Mouse (Mus musculus) midbrain, postnatal 0 days (tissue): ENCODE data around the gene Cd180. TPM values are rescaled to one million over a fixed set of nuclear protein-coding genes. Genes with fewer than 3 reads are reported as not detected.

Experiments
- ATAC-seq: fragments of 200-750 bp; cut with Nextera tagmentation; 2 replicates; pipeline ENCODE4 v1.8.0; 2017; ENCODE audit warnings: moderate number of reproducible peaks, mild to moderate bottlenecking, moderate TSS enrichment, moderate library complexity; ENCODE audit not compliant: low FRiP score
- DNase-seq: peaks from one replicate; pipeline ENCODE4 v3.0.0-alpha.2; 2015; ENCODE audit warnings: low spot score
- H3K27ac ChIP-seq: fragments of 300-500 bp; sonication (generic); 2 replicates; pipeline ENCODE4 v1.5.1; 2014; ENCODE audit warnings: low read depth, mild to moderate bottlenecking, low read length, mixed read lengths
- H3K27me3 ChIP-seq: fragments of 300-500 bp; sonication (generic); 2 replicates; pipeline ENCODE4 v1.6.1; 2014; ENCODE audit warnings: low read length, control low read depth, mixed read lengths; ENCODE audit not compliant: insufficient read depth
- H3K36me3 ChIP-seq: fragments of 300-500 bp; sonication (generic); 2 replicates; pipeline ENCODE4 v1.6.1; 2014; ENCODE audit warnings: low read length, control low read depth, mixed read lengths; ENCODE audit not compliant: insufficient read depth
- H3K4me1 ChIP-seq: fragments of 300-500 bp; sonication (generic); 2 replicates; pipeline ENCODE4 v1.6.1; 2014; ENCODE audit warnings: mild to moderate bottlenecking, control low read depth, antibody characterized with exemption, low read length, mixed read lengths; ENCODE audit not compliant: insufficient read depth
- H3K4me2 ChIP-seq: fragments of 300-500 bp; sonication (generic); 2 replicates; pipeline ENCODE4 v1.6.1; 2014; ENCODE audit warnings: low read depth, mild to moderate bottlenecking, low read length, mixed read lengths; ENCODE audit not compliant: poor library complexity, severe bottlenecking
- H3K4me3 ChIP-seq: fragments of 300-500 bp; sonication (generic); 2 replicates; pipeline ENCODE4 v1.5.1; 2014; ENCODE audit warnings: low read depth, mild to moderate bottlenecking, low read length, moderate library complexity
- H3K9ac ChIP-seq: fragments of 300-500 bp; sonication (generic); replicated peaks from 2 replicates; pipeline ENCODE4 v1.6.1; 2014; ENCODE audit warnings: mild to moderate bottlenecking, low read length, moderate library complexity, mixed read lengths; ENCODE audit not compliant: poor library complexity, severe bottlenecking
- H3K9me3 ChIP-seq: fragments of 300-500 bp; sonication (generic); 2 replicates; pipeline ENCODE4 v1.6.1; 2016; ENCODE audit warnings: low read length, control low read depth
- CTCF ChIP-seq: IDR thresholded peaks from 2 replicates; pipeline ENCODE4 v1.5.1; 2016; ENCODE audit warnings: antibody characterized with exemption, mild to moderate bottlenecking
- WGBS: fragments of 180-500 bp; shearing (Covaris S2); extraction: QIAGEN DNeasy Blood & Tissue Kit; methylation state at CpG from one replicate; pipeline ENCODE4 v1.1.7; 2014; 5-methylcytosine and 5-hydroxymethylcytosine counted together
- polyA plus RNA-seq: library from polyadenylated mRNA; unstranded; fragments of >200 nt; fragmentation: Nextera tagmentation; extraction: Ambion mirVana; gene quantifications from 2 replicates; pipeline ENCODE4 v1.2.1, GENCODE M21; 2015
- total RNA-seq: library from RNA; depleted of rRNA; stranded (reverse); fragments of >200 nt; gene quantifications from 2 replicates; pipeline ENCODE4 v1.2.3, GENCODE M21; 2014

Gene Cd180
- total and polyA plus RNA-seq, 2 experiments from 2014 or later, result 0.60 to 1.3 TPM

DNA sequence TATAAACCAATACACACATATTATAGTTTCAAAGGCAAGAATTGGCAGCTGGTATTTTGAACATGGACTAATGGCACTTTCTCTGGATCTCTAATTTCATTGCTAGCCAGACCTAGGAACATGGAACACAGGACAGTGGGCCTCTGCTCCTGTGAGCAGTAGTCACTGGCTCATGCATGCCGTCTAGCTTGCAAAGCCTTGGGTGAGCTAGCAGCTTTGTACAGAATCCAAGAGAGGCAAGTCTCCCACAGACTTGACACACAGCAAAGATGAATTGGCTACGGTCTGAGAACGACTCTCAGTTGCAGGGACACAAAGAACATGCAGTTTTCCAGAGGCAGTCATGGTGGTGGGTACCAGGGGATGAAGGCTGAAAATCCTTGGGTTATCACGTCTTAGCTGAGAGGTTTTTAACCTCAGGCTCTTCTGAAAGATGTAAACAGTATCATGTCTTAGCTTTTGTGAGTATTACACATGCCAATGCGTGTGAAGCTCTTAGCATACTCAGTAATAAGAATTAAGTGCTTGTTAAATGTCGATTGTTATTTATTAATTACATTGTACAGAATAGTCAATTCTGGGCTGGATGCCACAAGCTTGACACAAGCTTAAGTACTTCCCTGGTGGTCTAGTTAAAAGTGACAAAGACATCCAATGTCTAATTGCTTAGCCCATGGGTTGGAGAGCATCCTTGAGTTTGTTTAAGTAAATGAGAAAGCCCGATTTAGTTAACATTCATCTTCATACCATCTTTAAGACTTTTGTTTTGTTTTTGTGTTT is 90.4 kb downstream of the Cd180 start:
- Histone ChIP-seq H3K27me3 (no peaks in the 10 kb centered on the region), H3K27ac (no peak overlapping the region), H3K4me2 (no peak overlapping the region), H3K4me3 (no peak overlapping the region), H3K4me1 (no peaks in the 10 kb centered on the region; the same call in 1 of the 2 replicates), H3K36me3 (peaks cover 7% of the 10 kb centered on the region; the same call in 1 of the 2 replicates), H3K9me3 (no peaks in the 10 kb centered on the region), H3K9ac (no peak overlapping the region)
- 60% methylated on average over 7 of the region's 7 CpGs for WGBS
- TF ChIP-seq CTCF, result no peak
- ATAC-seq (no peak), DNase-seq (peak; percentile 28)

DNA sequence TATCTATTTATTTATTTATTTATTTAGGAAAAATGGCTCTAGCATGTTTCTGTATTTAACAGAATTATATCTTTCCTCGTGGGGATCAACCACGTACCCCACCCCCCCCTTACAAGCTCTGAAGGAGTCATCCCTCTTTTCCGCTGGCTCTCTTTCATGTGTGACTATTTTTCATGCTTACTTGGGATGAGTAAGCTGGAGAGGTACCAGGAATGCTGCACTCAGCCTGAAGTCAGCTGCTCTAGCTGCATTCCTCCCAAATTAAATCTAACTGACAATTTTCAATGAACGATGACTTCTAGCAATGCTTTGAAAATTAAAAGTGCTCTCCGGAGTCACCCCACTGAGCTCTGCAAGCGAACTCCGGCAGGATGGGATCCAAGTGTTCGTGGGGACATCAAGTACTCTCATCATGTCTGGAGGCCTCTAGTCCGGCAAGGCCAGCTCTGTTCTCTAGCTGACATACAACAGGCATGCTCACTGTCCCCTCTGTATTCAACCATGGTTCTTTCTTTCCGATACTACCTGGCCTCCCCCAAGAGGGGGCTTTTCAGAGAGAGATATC is 93.4 kb downstream of the Cd180 start:
- H3K4me3 ChIP-seq, result no peak overlapping the region
- ATAC-seq (no peak), DNase-seq (no peak)
- 85% methylated on average over 10 of the region's 10 CpGs for WGBS
- peaks cover 4% of the 10 kb centered on the region; the same call in 1 of the 2 replicates for H3K36me3 ChIP-seq
- no peak overlapping the region for H3K4me2 ChIP-seq
- H3K9ac ChIP-seq, result no peak overlapping the region
- no peaks in the 10 kb centered on the region for H3K9me3 ChIP-seq
- no peaks in the 10 kb centered on the region for H3K27me3 ChIP-seq
- no peaks in the 10 kb centered on the region; the same call in 1 of the 2 replicates for H3K4me1 ChIP-seq
- TF ChIP-seq CTCF, result no peak
- no peak overlapping the region for H3K27ac ChIP-seq
